Mouse (Mus musculus): ENCODE measurements around the gene Rnf24. TPM values are rescaled to one million over a fixed set of nuclear protein-coding genes. Genes with fewer than 3 reads are reported as not detected.
A peak's percentile ranks its signal among the peaks of the same experiment; 100 is the strongest.

The Rnf24 gene
- total RNA-seq, 2 experiments from 2014 or later, result 25.5 to 29.1 TPM

GRCm38 (mm10) chr2:131265056-131265455 is 87.6 kb downstream of the Rnf24 start:
- no peak for DNase-seq (ENCODE audit: low spot score in 2 of 2)

- no peak for DNase-seq (ENCODE audit: low spot score in 2 of 2)
Observed at GRCm38 (mm10) chr2:131264027-131264426, 88.7 kb downstream of the Rnf24 start.

DNA sequence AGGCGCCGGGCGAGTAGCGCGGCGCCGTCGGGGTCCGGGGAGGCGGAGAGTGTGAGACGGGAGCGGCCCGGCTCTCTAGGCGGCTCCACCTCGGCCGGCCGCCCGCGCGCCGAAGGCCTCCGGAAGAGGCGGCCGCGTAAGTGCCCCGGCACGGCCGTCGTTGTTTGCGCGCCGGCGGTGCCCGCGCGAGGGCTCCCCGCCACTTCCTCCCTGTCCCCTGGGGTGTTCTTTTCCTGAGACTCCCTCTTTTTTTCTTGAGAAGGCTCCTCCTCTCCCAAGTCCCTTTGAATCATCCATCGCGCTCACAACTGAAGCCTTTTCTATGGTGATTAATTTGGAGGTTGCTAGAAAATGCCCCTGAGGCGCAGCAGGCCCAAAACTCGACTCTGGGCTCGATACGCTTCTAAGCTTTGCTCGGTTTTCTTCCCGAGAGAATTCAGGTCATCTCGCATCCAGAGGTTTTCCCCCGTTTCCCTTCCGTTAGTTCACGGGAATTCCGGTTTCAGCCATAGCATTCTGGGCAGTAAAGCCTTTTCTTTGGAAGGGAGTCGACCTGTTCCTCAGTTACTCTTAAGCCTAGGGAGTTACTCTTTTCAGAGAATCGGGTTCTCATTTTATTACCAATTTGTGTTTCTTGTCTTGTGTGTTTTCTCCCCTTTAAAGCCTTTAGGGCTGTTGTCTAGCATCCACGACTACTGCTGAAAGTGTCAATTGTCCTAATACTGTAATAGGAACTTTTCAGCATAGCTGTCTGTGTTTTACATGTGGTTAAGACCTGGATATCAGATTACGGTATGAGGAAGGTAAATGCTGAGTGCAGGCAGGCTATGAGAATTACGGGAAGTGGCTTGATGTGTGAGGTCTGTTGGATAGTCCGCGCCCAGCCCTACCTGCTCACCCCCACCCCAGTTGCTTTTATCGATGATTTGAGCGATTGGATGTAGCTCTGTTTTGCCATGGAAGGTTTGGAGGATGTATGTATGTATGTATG is 89.7 kb downstream of the Rnf24 start:
- DNase-seq (ENCODE audit: low spot score in 2 of 2), result no peak

GRCm38 (mm10) chr2:131262213-131262672 is 90.4 kb downstream of the Rnf24 start, which contains the start of gene Pank2:
Gene Pank2 (plus strand): TSS chr2:131262495.
- DNase-seq (ENCODE audit: low spot score in 2 of 2), result peak; percentile 98 to 99

DNA sequence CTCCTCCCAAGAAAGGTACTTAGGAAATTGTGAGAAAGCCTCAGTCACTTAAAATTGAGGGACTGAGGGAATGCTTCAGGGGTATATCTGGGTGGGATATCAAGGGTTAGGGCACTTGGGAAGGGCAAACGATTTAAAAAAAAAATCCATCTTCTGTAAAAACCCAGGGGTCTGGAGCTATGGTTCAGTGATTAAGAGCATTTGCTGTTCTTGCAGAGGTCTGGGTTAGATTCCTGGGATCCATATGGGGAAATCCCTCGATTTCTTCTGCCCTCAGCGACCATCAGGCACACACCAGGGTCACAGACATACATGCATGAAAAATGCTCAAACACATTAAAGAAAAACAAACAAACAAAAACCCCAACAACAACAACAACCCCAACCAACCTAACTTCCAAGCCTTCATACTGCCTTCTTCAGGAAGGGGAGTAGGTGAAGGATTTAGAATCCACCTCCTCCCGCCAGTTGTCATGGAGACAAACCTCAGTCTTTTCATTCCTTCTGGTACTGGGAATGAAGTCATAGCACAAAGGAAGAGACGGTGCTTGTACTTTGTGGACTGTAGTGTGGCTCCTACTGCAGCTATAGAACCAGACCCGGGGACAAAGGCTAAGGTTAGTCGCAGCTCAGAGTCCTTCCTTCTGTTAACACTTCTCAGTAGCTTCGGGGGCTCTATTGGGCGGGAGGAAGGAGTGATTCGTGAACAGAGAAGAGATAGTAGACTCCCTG is 91.0 kb downstream of the Rnf24 start:
- no peak for DNase-seq (ENCODE audit: low spot score in 2 of 2)

DNA sequence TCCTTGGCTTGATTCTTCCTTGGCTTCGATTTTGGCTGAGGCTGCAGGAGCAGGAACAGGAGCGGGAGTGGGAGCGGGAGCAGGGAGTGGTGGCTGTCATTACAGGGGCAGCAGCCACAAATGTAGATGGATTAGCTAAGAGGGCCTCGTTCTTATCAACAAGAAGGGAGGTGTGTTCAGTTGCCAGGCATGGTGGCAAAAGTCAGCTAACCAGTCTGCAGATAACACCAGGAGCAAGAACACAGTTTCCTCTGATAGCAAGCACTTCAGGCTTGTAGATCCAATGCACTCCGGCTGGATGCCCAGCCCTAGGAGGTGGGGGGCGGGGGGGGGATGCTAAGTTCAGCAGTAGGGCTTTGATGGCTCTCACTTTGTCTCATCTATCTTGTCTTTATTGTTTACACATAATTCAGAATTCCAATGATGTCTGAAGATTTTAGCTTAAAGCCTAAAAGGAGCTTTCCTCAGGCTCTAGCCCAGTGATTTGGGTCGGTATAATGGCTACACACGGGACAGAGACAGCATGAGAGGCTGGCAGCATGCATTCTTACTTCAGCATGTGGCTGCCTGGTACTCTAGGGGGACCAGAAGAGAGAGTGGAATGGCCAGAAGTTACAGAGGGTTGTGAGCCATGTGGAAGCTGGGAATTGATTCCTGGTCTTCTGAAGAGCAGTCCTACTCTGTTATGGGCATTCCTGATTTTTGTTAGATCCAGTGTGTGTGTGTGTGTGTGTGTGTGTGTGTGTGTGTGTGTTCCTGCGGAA is 92.0 kb downstream of the Rnf24 start:
- no peak for DNase-seq (ENCODE audit: low spot score in 2 of 2)

- no peak for DNase-seq (ENCODE audit: low spot score in 2 of 2)
Observed at GRCm38 (mm10) chr2:131258693-131259092, 94.0 kb downstream of the Rnf24 start.

DNA sequence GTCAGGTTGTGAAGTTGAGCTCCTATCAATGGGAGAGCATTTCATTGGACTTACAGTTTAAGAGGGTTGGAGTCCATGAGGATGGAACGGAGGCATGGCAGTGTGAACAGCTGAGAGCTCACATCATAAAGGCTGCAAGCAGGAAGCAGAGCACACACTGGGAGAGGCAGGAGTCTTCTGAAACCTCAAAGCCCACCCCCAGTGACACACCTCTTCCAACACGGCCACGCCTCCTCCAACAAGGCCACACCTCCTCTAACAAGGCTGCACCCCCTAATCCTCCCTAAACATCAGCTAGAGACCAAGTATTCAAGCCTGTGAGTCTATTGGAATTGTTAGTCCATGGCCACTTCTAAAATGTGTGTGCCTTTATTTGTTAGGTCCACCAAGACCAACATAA is 97.0 kb downstream of the Rnf24 start:
- no peak for DNase-seq (ENCODE audit: low spot score in 2 of 2)

GRCm38 (mm10) chr2:131254329-131254713 is 98.4 kb downstream of the Rnf24 start:
- no peak for DNase-seq (ENCODE audit: low spot score in 2 of 2)

DNA sequence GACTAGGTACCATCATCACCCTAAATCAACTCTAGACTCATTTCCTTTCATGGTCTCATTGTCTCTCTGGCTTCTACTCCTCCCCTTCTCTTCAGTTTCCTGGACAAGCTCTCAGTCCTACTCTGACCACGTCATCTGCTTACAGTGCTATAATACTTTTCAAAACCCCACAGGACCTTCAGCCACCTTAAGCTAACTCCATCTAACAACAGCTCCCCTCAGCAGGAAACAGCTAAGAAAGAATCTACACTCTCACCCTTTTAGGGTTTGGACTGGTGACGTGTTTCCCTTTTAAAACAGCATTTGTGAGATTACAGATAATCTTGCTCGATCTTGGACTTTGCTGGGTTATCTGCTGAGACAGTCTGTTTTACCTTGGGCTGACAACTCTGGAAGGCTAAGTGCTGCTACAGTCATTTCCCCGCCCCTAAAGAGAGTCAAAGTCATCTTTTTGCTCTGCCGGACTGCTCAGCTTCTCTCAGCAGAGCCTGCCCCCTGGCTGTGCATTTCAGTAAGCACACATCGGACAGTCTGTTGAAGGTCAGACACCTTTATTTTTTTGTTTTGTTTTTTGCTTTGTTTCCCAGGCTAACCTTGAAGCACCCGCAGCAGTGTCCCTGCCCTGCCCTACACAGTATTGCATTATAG is 98.9 kb downstream of the Rnf24 start:
- DNase-seq (ENCODE audit: low spot score in 2 of 2), result peak in 1 of 2 experiments; percentile 32

Small RNAs within 50 kb of the gene (microRNA-seq; reads per million reads assigned to microRNA genes)
- 16.1 to 31.7 reads per million in 2 experiments for gene Mir103-2

Other genes with a start within 250 kb of the Rnf24 start
- 10 to 100 TPM in 1 of 2 experiments, 1 to 10 TPM in 1; 8.8 to 12.5 TPM for gene Hspa12b, start 225.6 kb downstream of the Rnf24 start, total RNA-seq (2021)
- not detected for gene Gm11037, start 219.4 kb downstream of the Rnf24 start, total RNA-seq (2021)
- gene 1700037H04Rik, start 192.8 kb downstream of the Rnf24 start, total RNA-seq (2021), result 10 to 100 TPM; 64.5 to 64.6 TPM
- gene Cenpb, start 172.8 kb downstream of the Rnf24 start, total RNA-seq (2021), result 100 to 1,000 TPM; 102 to 109 TPM
- gene Cdc25b, start 165.9 kb downstream of the Rnf24 start, total RNA-seq (2021), result 10 to 100 TPM; 17.3 to 20.8 TPM
- gene Spef1, start 165.6 kb downstream of the Rnf24 start, total RNA-seq (2021), result 10 to 100 TPM; 16.2 to 18.0 TPM
- gene Ap5s1, start 145.8 kb downstream of the Rnf24 start, total RNA-seq (2021), result 10 to 100 TPM; 25.4 to 26.2 TPM
- 1 to 10 TPM; 8.4 to 9.9 TPM for gene Mavs, start 118.8 kb downstream of the Rnf24 start, total RNA-seq (2021)
- 10 to 100 TPM; 58.3 to 60.1 TPM for gene Pank2, start 90.4 kb downstream of the Rnf24 start, total RNA-seq (2021)
- 10 to 100 TPM; 82.6 to 94.8 TPM for gene Smox, start 138.6 kb upstream of the Rnf24 start, total RNA-seq (2021)
- 10 to 100 TPM; 81.9 to 84.1 TPM for gene Adra1d, start 209.4 kb upstream of the Rnf24 start, total RNA-seq (2021)